Mouse (Mus musculus): ENCODE data around the gene Spem1. TPM values are rescaled to one million over a fixed set of nuclear protein-coding genes. Genes with fewer than 3 reads are reported as not detected.

Gene Spem1
- polyA plus RNA-seq (2017; shearing (Covaris generic)): 1 to 10 TPM in 1 of 2 experiments, not detected in 1; 2.1 TPM

DNA sequence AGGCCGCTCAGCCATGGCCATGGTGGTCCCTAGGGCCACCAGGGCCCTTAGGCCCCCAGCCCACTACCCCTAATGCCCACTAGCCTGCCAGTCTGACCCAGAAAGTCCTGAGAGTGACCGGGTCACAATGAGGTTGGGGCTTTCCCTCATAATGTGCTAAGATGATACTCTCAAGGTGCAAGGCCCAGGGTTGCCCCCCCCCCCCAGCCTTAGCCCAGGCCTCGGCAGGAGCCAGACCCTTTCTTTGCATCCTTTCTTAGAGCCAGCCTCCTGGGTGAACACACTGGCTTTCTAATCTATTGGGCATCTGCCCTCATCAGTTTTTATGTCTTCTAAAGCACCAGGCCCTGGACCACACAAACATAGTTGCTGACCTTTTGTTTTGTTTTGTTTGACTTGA lies at the start of gene Spem1:
TSS of gene Spem1 (minus strand) at position 101 of the 400 bp plus-strand sequence.

GRCm38 (mm10) chr11:69858113-69858998 lies 36.4 kb upstream of the Spem1 start, which contains the start of gene Tnk1:
TSS of gene Tnk1 (minus strand) at chr11:69858730.

DNA sequence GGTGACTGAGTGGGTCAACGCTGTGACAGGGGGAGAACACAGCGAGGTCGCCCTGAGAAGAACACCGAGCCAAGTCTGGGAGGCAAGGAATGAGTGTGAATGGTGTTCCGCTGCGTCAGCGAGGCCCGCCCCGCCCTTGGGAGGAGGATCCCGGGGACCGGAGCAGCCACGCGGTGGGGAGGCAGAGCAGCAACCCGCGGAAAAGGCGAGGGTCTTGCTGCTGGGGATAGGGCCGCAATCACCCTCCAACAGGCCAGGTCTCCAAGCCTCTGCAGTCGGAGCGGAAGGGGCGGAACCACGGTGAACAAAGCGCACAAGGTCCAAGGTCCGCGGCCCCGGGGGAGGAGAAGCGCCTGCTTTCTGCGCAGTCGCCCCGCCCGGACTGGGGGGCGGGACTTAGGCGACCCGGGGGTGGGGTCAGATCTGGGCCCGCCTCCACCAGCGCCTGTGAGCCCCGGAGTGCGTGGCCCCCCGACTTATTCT lies 24.3 kb upstream of the Spem1 start, which contains the start of gene Plscr3:
TSS of gene Plscr3 (plus strand) at position 179 of the 483 bp plus-strand sequence.

DNA sequence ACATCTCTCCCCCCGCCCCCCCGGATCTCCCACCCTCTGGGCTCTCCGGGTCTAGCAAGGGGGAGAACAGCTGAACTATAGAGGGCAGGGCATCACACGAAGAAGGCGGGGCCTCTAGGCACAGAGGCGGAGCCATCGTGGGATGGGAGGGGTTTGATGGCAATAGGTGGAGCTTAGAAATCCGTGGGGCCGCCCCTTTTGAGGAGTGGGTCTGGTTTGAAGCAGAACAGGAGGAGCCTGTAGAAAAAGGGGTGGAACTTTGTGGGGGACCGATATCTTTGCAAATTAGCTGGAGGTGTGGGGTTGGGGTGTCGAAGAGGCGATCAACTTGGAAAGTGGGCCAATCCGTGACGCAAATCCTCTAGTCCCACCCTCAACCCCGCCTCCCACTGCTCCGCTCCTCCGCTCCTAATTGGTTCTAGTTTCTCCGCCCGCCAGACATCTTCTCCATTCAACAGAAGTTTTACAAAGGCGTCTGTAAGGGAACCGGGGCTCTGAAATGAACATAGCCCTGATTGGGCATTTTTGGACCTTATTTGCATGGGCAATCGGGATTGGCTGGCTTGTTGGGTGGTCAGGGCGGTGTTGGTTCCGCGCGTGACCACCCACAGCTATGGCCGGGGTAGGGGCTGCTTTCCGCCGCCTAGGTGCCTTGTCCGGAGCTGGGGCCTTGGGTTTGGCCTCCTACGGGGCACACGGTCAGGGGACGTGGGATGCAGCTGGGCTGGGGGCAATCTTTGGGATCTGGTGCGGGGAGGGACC lies 16.2 kb upstream of the Spem1 start, which contains the start of gene Tmem256:
TSS of gene Tmem256 (plus strand) at position 563 of the 762 bp plus-strand sequence.

DNA sequence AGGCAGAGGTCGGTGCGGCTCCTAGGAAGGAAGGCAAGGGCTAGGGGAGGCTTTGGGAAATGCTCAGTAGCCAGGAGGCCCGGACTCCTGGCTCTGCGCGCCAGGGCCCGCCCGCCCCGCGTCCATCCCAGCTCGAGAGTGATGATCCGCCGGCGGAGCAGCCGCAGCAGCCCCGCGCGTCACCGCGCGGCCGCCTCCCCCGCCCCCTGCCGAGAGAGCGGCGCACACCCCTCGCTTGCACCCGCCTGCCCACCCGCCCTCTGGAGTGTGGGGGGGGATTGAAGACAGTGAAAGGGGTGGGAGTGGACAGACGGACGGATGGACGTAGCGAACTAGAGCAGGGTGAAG lies 15.6 kb upstream of the Spem1 start, which contains the start of gene Nlgn2:
TSS of gene Nlgn2 (minus strand) at position 181 of the 348 bp plus-strand sequence.

DNA sequence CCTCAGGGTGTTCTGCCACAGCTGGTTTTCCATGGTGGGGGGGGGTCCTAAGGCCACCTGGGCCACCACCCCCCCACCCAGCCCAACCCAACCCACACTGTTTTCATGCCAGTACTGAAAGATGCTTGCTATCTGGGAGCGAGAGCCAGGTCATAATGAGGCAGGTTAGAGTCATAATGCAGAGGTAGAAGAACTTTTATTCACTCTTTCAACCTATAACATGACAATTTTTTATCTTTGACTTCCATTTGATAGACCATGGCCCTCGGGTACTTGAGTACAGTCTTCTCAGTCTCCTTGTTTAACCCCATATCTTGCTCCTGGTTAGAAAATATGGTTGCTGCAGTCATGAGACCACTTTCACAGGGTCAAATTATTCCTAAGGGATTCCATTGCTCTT lies 3.6 kb downstream of the Spem1 start, which contains the start of gene Spem2:
TSS of gene Spem2 (minus strand) at position 101 of the 400 bp plus-strand sequence.

DNA sequence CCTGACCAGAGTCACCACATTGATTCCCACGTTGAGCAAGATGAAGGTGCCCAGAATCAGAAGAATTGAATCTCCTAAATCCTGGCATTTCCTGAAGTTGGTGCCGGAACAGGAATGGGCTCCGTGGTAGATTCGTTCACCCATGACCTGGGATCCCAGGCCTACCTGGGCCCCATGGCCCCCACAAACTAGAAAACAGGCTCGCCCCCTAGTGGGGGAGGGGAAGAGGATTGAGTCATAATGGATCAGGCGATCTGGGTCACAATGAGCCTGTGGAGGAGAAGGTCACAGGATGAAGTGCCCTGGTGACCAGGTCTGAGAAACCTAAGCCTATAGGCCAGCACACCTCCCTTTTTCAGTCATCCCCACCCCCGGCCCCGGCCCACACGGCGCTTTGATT lies 6.8 kb downstream of the Spem1 start, which contains the start of gene Gm39566:
TSS of gene Gm39566 (minus strand) at position 144 of the 400 bp plus-strand sequence.

GRCm38 (mm10) chr11:69804972-69805909 lies 16.7 kb downstream of the Spem1 start, which contains the start of gene Tmem102:
TSS of gene Tmem102 (minus strand) at chr11:69805624.

GRCm38 (mm10) chr11:69801379-69801977 lies 20.5 kb downstream of the Spem1 start, which contains the start of gene Fgf11:
TSS of gene Fgf11 (minus strand) at chr11:69801857.

GRCm38 (mm10) chr11:69795168-69795982 lies 26.6 kb downstream of the Spem1 start, which contains the start of gene Chrnb1:
TSS of gene Chrnb1 (minus strand) at chr11:69795943.

Other genes with a start within 250 kb of the Spem1 start
- gene Wrap53, start 241.9 kb downstream of the Spem1 start, polyA plus RNA-seq (2017; shearing (Covaris generic)): 10 to 100 TPM; 26.4 to 26.5 TPM
- gene Trp53, start 241.8 kb downstream of the Spem1 start, polyA plus RNA-seq (2017; shearing (Covaris generic)): 100 to 1,000 TPM; 201 to 249 TPM
- under 1 TPM in 1 of 2 experiments, not detected in 1; 0.55 TPM for gene Atp1b2, start 216.2 kb downstream of the Spem1 start, polyA plus RNA-seq (2017; shearing (Covaris generic))
- under 1 TPM; 0.33 to 0.57 TPM for gene Shbg, start 204.3 kb downstream of the Spem1 start, polyA plus RNA-seq (2017; shearing (Covaris generic))
- gene Sat2, start 200.2 kb downstream of the Spem1 start, polyA plus RNA-seq (2017; shearing (Covaris generic)): 1 to 10 TPM in 1 of 2 experiments, not detected in 1; 2.8 TPM
- 10 to 100 TPM; 59.9 to 74.5 TPM for gene Fxr2, start 189.2 kb downstream of the Spem1 start, polyA plus RNA-seq (2017; shearing (Covaris generic))
- gene Sox15, start 166.9 kb downstream of the Spem1 start, polyA plus RNA-seq (2017; shearing (Covaris generic)): 1 to 10 TPM in 1 of 2 experiments, under 1 TPM in 1; 0.55 to 3.1 TPM
- 10 to 100 TPM; 47.5 to 52.3 TPM for gene Mpdu1, start 159.5 kb downstream of the Spem1 start, polyA plus RNA-seq (2017; shearing (Covaris generic))
- 10 to 100 TPM in 1 of 2 experiments, 1 to 10 TPM in 1; 1.7 to 11.0 TPM for gene Cd68, start 156.0 kb downstream of the Spem1 start, polyA plus RNA-seq (2017; shearing (Covaris generic))
- gene Eif4a1, start 149.8 kb downstream of the Spem1 start, polyA plus RNA-seq (2017; shearing (Covaris generic)): 100 to 1,000 TPM; 493 to 540 TPM
- gene Senp3, start 140.1 kb downstream of the Spem1 start, polyA plus RNA-seq (2017; shearing (Covaris generic)): 10 to 100 TPM; 33.1 to 37.3 TPM
- not detected for gene Tnfsf13, start 136.4 kb downstream of the Spem1 start, polyA plus RNA-seq (2017; shearing (Covaris generic))
- not detected for gene Tnfsf12, start 126.3 kb downstream of the Spem1 start, polyA plus RNA-seq (2017; shearing (Covaris generic))
- gene Tnfsfm13, start 126.1 kb downstream of the Spem1 start, polyA plus RNA-seq (2017; shearing (Covaris generic)): under 1 TPM in 1 of 2 experiments, not detected in 1; 0.45 TPM
- gene Polr2a, start 63.5 kb downstream of the Spem1 start, polyA plus RNA-seq (2017; shearing (Covaris generic)): 10 to 100 TPM; 43.7 to 44.7 TPM
- gene Slc35g3, start 60.2 kb downstream of the Spem1 start, polyA plus RNA-seq (2017; shearing (Covaris generic)): 1 to 10 TPM in 1 of 2 experiments, under 1 TPM in 1; 0.29 to 1.3 TPM
- 1 to 10 TPM; 3.8 to 5.3 TPM for gene Zbtb4, start 56.3 kb downstream of the Spem1 start, polyA plus RNA-seq (2017; shearing (Covaris generic))
- 1 to 10 TPM in 1 of 2 experiments, under 1 TPM in 1; 0.13 to 4.3 TPM for gene Chrnb1, start 26.2 kb downstream of the Spem1 start, polyA plus RNA-seq (2017; shearing (Covaris generic))
- not detected for gene Fgf11, start 20.3 kb downstream of the Spem1 start, polyA plus RNA-seq (2017; shearing (Covaris generic))
- not detected for gene Tmem102, start 16.6 kb downstream of the Spem1 start, polyA plus RNA-seq (2017; shearing (Covaris generic))
- under 1 TPM in 1 of 2 experiments, not detected in 1; 0.39 TPM for gene Gm39566, start 6.9 kb downstream of the Spem1 start, polyA plus RNA-seq (2017; shearing (Covaris generic))
- not detected for gene Spem2, start 3.7 kb downstream of the Spem1 start, polyA plus RNA-seq (2017; shearing (Covaris generic))
- under 1 TPM; 0.26 to 0.83 TPM for gene Nlgn2, start 15.6 kb upstream of the Spem1 start, polyA plus RNA-seq (2017; shearing (Covaris generic))
- gene Tmem256, start 16.3 kb upstream of the Spem1 start, polyA plus RNA-seq (2017; shearing (Covaris generic)): 10 to 100 TPM; 64.6 to 89.9 TPM
- 10 to 100 TPM; 15.4 to 18.5 TPM for gene Plscr3, start 24.2 kb upstream of the Spem1 start, polyA plus RNA-seq (2017; shearing (Covaris generic))
- under 1 TPM; 0.08 to 0.72 TPM for gene Tnk1, start 36.5 kb upstream of the Spem1 start, polyA plus RNA-seq (2017; shearing (Covaris generic))
- gene Tmem95, start 55.8 kb upstream of the Spem1 start, polyA plus RNA-seq (2017; shearing (Covaris generic)): under 1 TPM in 1 of 2 experiments, not detected in 1; 0.93 TPM
- 1 to 10 TPM; 1.3 TPM for gene Kctd11, start 59.2 kb upstream of the Spem1 start, polyA plus RNA-seq (2017; shearing (Covaris generic))
- 100 to 1,000 TPM; 503 to 589 TPM for gene Acap1, start 73.4 kb upstream of the Spem1 start, polyA plus RNA-seq (2017; shearing (Covaris generic))
- gene 2810408A11Rik, start 78.8 kb upstream of the Spem1 start, polyA plus RNA-seq (2017; shearing (Covaris generic)): 1 to 10 TPM; 3.6 to 4.8 TPM
- 10 to 100 TPM in 1 of 2 experiments, 1 to 10 TPM in 1; 6.4 to 11.6 TPM for gene Neurl4, start 78.9 kb upstream of the Spem1 start, polyA plus RNA-seq (2017; shearing (Covaris generic))
- gene Gps2, start 91.7 kb upstream of the Spem1 start, polyA plus RNA-seq (2017; shearing (Covaris generic)): 100 to 1,000 TPM; 175 to 265 TPM
- gene Eif5a, start 99.8 kb upstream of the Spem1 start, polyA plus RNA-seq (2017; shearing (Covaris generic)): 1,000 to 10,000 TPM; 1,144 to 1,177 TPM
- gene Ybx2, start 113.6 kb upstream of the Spem1 start, polyA plus RNA-seq (2017; shearing (Covaris generic)): not detected
- gene Slc2a4, start 126.0 kb upstream of the Spem1 start, polyA plus RNA-seq (2017; shearing (Covaris generic)): 1 to 10 TPM in 1 of 2 experiments, not detected in 1; 1.5 TPM
- 1 to 10 TPM in 1 of 2 experiments, under 1 TPM in 1; 0.81 to 1.2 TPM for gene Cldn7, start 142.6 kb upstream of the Spem1 start, polyA plus RNA-seq (2017; shearing (Covaris generic))
- gene Ctdnep1, start 159.0 kb upstream of the Spem1 start, polyA plus RNA-seq (2017; shearing (Covaris generic)): 10 to 100 TPM; 39.1 to 74.9 TPM
- 10 to 100 TPM; 63.7 to 67.7 TPM for gene Elp5, start 160.3 kb upstream of the Spem1 start, polyA plus RNA-seq (2017; shearing (Covaris generic))
- gene Gabarap, start 169.0 kb upstream of the Spem1 start, polyA plus RNA-seq (2017; shearing (Covaris generic)): 100 to 1,000 TPM; 391 to 427 TPM
- gene Phf23, start 173.6 kb upstream of the Spem1 start, polyA plus RNA-seq (2017; shearing (Covaris generic)): 10 to 100 TPM; 85.5 to 94.7 TPM
- 10 to 100 TPM; 26.6 to 46.3 TPM for gene Dvl2, start 178.4 kb upstream of the Spem1 start, polyA plus RNA-seq (2017; shearing (Covaris generic))
- gene Acadvl, start 193.2 kb upstream of the Spem1 start, polyA plus RNA-seq (2017; shearing (Covaris generic)): 100 to 1,000 TPM in 1 of 2 experiments, 10 to 100 TPM in 1; 97.3 to 113 TPM
- gene Dlg4, start 194.8 kb upstream of the Spem1 start, polyA plus RNA-seq (2017; shearing (Covaris generic)): 10 to 100 TPM in 1 of 2 experiments, 1 to 10 TPM in 1; 9.1 to 10.5 TPM
- not detected for gene Asgr1, start 231.9 kb upstream of the Spem1 start, polyA plus RNA-seq (2017; shearing (Covaris generic))